Mouse (Mus musculus): ENCODE data around the gene Vezf1.

Gene Vezf1

GRCm38 (mm10) chr11:88129281-88129680, 61.2 kb downstream of the Vezf1 start:
- DNase-seq: no peak

- peak; percentile 38 for DNase-seq
These were observed 61.9 kb downstream of the Vezf1 start for GRCm38 (mm10) chr11:88129935-88130334.

GRCm38 (mm10) chr11:88131847-88132246, 63.8 kb downstream of the Vezf1 start:
- DNase-seq: no peak

All from cerebellum, adult 11 months (tissue).